Mouse (Mus musculus): ENCODE data around the gene Tns2. TPM values are rescaled to one million over a fixed set of nuclear protein-coding genes. Genes with fewer than 3 reads are reported as not detected.

Tns2 gene
- polyA plus RNA-seq, 1 experiment from 2014 or later, result 48.3 TPM

- Histone ChIP-seq H3K36me3 (ENCODE audit: insufficient read depth) (no peaks in the 10 kb centered on the region), H3K9me3 (ENCODE audit: low read depth, low read length) (no peaks in the 10 kb centered on the region), H3K27me3 (ENCODE audit: insufficient read depth, low read length) (no peaks in the 10 kb centered on the region), H3K4me2 (no peak overlapping the region), H3K4me1 (ENCODE audit: insufficient read depth) (no peaks in the 10 kb centered on the region), H3K9ac (no peak overlapping the region), H3K27ac (ENCODE audit: low read depth) (no peak overlapping the region), H3K4me3 (ENCODE audit: low read depth, low read length) (no peak overlapping the region)
- ATAC-seq (ENCODE audit: insufficient read depth) (no peak), DNase-seq (no peak)
- 49% methylated on average over 27 of the region's 27 CpGs for WGBS
- no peak for TF ChIP-seq CTCF (IDR thresholded peaks at IDR 0.05; ENCODE audit: low read depth)
Measured at GRCm38 (mm10) chr15:102160415-102161060, 60.3 kb downstream of the Tns2 start.

GRCm38 (mm10) chr15:102163900-102164693, 63.9 kb downstream of the Tns2 start:
- no peak overlapping the region for H3K9ac ChIP-seq
- no peak overlapping the region for H3K4me2 ChIP-seq
- no peak overlapping the region for H3K4me3 ChIP-seq (ENCODE audit: low read depth, low read length)
- DNase-seq, result no peak
- H3K27ac ChIP-seq (ENCODE audit: low read depth), result no peak overlapping the region
- peaks cover 4% of the 10 kb centered on the region; the same call in 1 of the 2 replicates for H3K4me1 ChIP-seq (ENCODE audit: insufficient read depth)
- TF ChIP-seq CTCF (IDR thresholded peaks at IDR 0.05; ENCODE audit: low read depth), result no peak
- ATAC-seq (ENCODE audit: insufficient read depth), result no peak
- no peaks in the 10 kb centered on the region for H3K9me3 ChIP-seq (ENCODE audit: low read depth, low read length)
- no peaks in the 10 kb centered on the region for H3K36me3 ChIP-seq (ENCODE audit: insufficient read depth)
- no peaks in the 10 kb centered on the region for H3K27me3 ChIP-seq (ENCODE audit: insufficient read depth, low read length)
- WGBS, result 54% methylated on average over 3 of the region's 3 CpGs

GRCm38 (mm10) chr15:102165468-102166100, 65.4 kb downstream of the Tns2 start:
- 28% methylated on average over 6 of the region's 6 CpGs for WGBS
- DNase-seq, result no peak
- TF ChIP-seq CTCF (IDR thresholded peaks at IDR 0.05; ENCODE audit: low read depth), result no peak

More at GRCm38 (mm10) chr15:102165468-102166100, 65.4 kb downstream of the Tns2 start:
- Histone ChIP-seq H3K4me3 (ENCODE audit: low read depth, low read length) (no peak overlapping the region), H3K4me1 (ENCODE audit: insufficient read depth) (peaks cover 4% of the 10 kb centered on the region; the same call in 1 of the 2 replicates), H3K27me3 (ENCODE audit: insufficient read depth, low read length) (no peaks in the 10 kb centered on the region), H3K36me3 (ENCODE audit: insufficient read depth) (no peaks in the 10 kb centered on the region), H3K9me3 (ENCODE audit: low read depth, low read length) (no peaks in the 10 kb centered on the region), H3K9ac (no peak overlapping the region), H3K27ac (ENCODE audit: low read depth) (no peak overlapping the region), H3K4me2 (no peak overlapping the region)
- no peak for ATAC-seq (ENCODE audit: insufficient read depth)

Other genes with a start within 250 kb of the Tns2 start
- 0.30 and 0.76 TPM in 2 replicates for gene Krt1, start 249.6 kb upstream of the Tns2 start, polyA plus RNA-seq (2014; fragmentation: Nextera tagmentation; extraction: Ambion mirVana)
- not detected in 2 replicates for gene Krt77, start 230.7 kb upstream of the Tns2 start, polyA plus RNA-seq (2014; fragmentation: Nextera tagmentation; extraction: Ambion mirVana)
- gene Krt76, start 207.5 kb upstream of the Tns2 start, polyA plus RNA-seq (2014; fragmentation: Nextera tagmentation; extraction: Ambion mirVana), result not detected in 2 replicates
- 0.97 and 1.3 TPM in 2 replicates for gene Krt4, start 175.7 kb upstream of the Tns2 start, polyA plus RNA-seq (2014; fragmentation: Nextera tagmentation; extraction: Ambion mirVana)
- gene Krt79, start 160.1 kb upstream of the Tns2 start, polyA plus RNA-seq (2014; fragmentation: Nextera tagmentation; extraction: Ambion mirVana), result 0.20 and 0.22 TPM in 2 replicates
- 0.05 TPM in 2 replicates for gene Krt78, start 146.1 kb upstream of the Tns2 start, polyA plus RNA-seq (2014; fragmentation: Nextera tagmentation; extraction: Ambion mirVana)
- 183 and 192 TPM in 2 replicates for gene Krt8, start 95.9 kb upstream of the Tns2 start, polyA plus RNA-seq (2014; fragmentation: Nextera tagmentation; extraction: Ambion mirVana)
- gene Krt18, start 72.2 kb upstream of the Tns2 start, polyA plus RNA-seq (2014; fragmentation: Nextera tagmentation; extraction: Ambion mirVana), result 148 TPM in 2 replicates
- 134 and 137 TPM in 2 replicates for gene Eif4b, start 26.6 kb upstream of the Tns2 start, polyA plus RNA-seq (2014; fragmentation: Nextera tagmentation; extraction: Ambion mirVana)
- gene Spryd3, start 35.8 kb downstream of the Tns2 start, polyA plus RNA-seq (2014; fragmentation: Nextera tagmentation; extraction: Ambion mirVana), result 11.5 and 13.6 TPM in 2 replicates
- 6.8 and 7.2 TPM in 2 replicates for gene Igfbp6, start 43.9 kb downstream of the Tns2 start, polyA plus RNA-seq (2014; fragmentation: Nextera tagmentation; extraction: Ambion mirVana)
- gene Soat2, start 50.1 kb downstream of the Tns2 start, polyA plus RNA-seq (2014; fragmentation: Nextera tagmentation; extraction: Ambion mirVana), result 0.16 and 0.19 TPM in 2 replicates
- 60.4 and 64.1 TPM in 2 replicates for gene Zfp740, start 102.8 kb downstream of the Tns2 start, polyA plus RNA-seq (2014; fragmentation: Nextera tagmentation; extraction: Ambion mirVana)
- gene Csad, start 104.3 kb downstream of the Tns2 start, polyA plus RNA-seq (2014; fragmentation: Nextera tagmentation; extraction: Ambion mirVana), result 59.1 and 68.1 TPM in 2 replicates
- 1.4 and 2.6 TPM in 2 replicates for gene Itgb7, start 131.5 kb downstream of the Tns2 start, polyA plus RNA-seq (2014; fragmentation: Nextera tagmentation; extraction: Ambion mirVana)
- gene Rarg, start 157.1 kb downstream of the Tns2 start, polyA plus RNA-seq (2014; fragmentation: Nextera tagmentation; extraction: Ambion mirVana), result 38.5 and 38.7 TPM in 2 replicates
- 0.38 and 0.82 TPM in 2 replicates for gene Gm9918, start 170.2 kb downstream of the Tns2 start, polyA plus RNA-seq (2014; fragmentation: Nextera tagmentation; extraction: Ambion mirVana)
- 63.1 and 64.0 TPM in 2 replicates for gene Mfsd5, start 179.0 kb downstream of the Tns2 start, polyA plus RNA-seq (2014; fragmentation: Nextera tagmentation; extraction: Ambion mirVana)
- 44.1 and 45.9 TPM in 2 replicates for gene Espl1, start 195.9 kb downstream of the Tns2 start, polyA plus RNA-seq (2014; fragmentation: Nextera tagmentation; extraction: Ambion mirVana)
- 477 and 511 TPM in 2 replicates for gene Pfdn5, start 225.7 kb downstream of the Tns2 start, polyA plus RNA-seq (2014; fragmentation: Nextera tagmentation; extraction: Ambion mirVana)
- gene Myg1, start 231.3 kb downstream of the Tns2 start, polyA plus RNA-seq (2014; fragmentation: Nextera tagmentation; extraction: Ambion mirVana), result 111 and 113 TPM in 2 replicates

Data from lung, embryonic 14.5 days (tissue).